Mouse (Mus musculus) spleen, adult 2 months (tissue): Measurements from ENCODE around the gene Mfsd11.

Source experiments
- CTCF ChIP-seq: fragments of 200-500 bp; IDR thresholded peaks from 2 replicates; pipeline ENCODE4 v1.5.1; 2011; ENCODE audit warnings: mild to moderate bottlenecking, inconsistent platforms; ENCODE audit not compliant: insufficient read depth, insufficient read length, insufficient replicate concordance; ENCODE audit errors: extremely low read depth
- POLR2A ChIP-seq: fragments of 200-500 bp; IDR thresholded peaks from 2 replicates; pipeline ENCODE4 v1.6.1; 2011; ENCODE audit warnings: low read depth, low read length, inconsistent platforms

DNA sequence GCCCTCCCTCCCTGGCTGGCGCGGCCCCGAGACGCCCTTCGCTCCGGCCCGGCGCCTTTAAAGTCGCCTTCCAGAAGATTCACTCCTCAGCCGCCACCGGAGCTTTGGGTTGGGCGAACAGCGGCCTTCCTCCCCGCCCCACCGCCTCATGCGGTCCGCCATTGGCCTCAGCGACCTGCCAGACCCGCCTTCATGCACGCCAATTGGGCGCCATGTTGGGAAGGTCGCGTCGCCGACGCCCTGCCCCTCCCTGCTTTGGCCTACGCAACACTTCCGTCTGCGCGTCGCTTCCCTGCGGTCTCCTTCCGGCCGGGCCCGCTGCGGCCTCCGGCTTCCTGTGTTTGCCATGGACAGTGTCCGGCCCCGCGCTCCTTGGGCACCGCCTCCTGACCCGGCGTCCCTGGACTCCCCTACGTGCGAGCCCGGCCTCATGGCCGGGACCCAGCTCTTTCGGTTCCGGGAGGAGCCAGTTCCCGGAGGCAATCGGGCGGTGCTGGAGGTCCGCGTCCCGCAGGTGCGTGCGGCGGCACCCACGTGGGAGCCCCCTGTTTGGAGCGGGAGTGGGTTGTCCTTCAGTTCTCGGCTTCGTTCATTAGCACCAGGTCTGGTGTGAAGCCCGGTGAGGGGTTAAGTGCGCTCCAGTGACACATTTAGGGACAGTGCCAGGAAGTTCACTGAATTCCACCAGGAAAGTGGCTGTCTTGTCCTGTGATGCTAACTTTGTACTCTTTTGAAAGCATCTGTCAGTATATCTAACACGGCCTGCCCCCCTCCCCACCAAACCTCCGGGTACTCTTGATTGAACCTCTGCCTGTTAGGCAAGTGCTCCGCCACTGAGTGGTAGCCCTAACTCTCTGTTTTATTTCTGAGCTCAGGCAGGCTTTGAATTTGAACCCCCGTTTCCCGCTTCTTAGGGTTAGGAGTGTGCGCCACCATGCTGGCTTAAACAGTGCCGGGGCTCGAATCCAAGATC lies 8.7 kb upstream of the Mfsd11 start, which contains the start of the genes Mettl23 and Jmjd6:
- TF ChIP-seq CTCF (no peak), POLR2A (no peak; the same call in none of the 2 replicates)
